Mouse (Mus musculus) liver, postnatal 0 days (tissue): ENCODE measurements around the gene Gpr31b. TPM values are rescaled to one million over a fixed set of nuclear protein-coding genes. Genes with fewer than 3 reads are reported as not detected.
"Not testable (repeated sequence)": the region's sequence is repeated elsewhere in the genome, so short reads cannot be mapped to it uniquely, and the experiment has no call there.

Source experiments
- ATAC-seq: fragments of 200-750 bp; cut with Nextera tagmentation; 2 replicates; pipeline ENCODE4 v1.8.0; 2017; ENCODE audit warnings: mild to moderate bottlenecking, moderate library complexity
- DNase-seq: peaks from one replicate; pipeline ENCODE4 v3.0.0-alpha.2; 2016
- H3K27ac ChIP-seq: fragments of 300-500 bp; sonication (generic); 2 replicates; pipeline ENCODE4 v1.5.1; 2014; ENCODE audit warnings: antibody characterized with exemption, moderate library complexity, mild to moderate bottlenecking, low read depth
- H3K27me3 ChIP-seq: fragments of 300-500 bp; sonication (generic); 2 replicates; pipeline ENCODE4 v1.6.1; 2014; ENCODE audit warnings: low read length, control low read depth, mixed read lengths; ENCODE audit not compliant: insufficient read depth
- H3K36me3 ChIP-seq: fragments of 300-500 bp; sonication (generic); replicated peaks from 2 replicates; pipeline ENCODE4 v1.6.1; 2014; ENCODE audit warnings: mild to moderate bottlenecking, control low read depth, low read length, moderate library complexity, mixed read lengths; ENCODE audit not compliant: insufficient read depth
- H3K4me1 ChIP-seq: fragments of 300-500 bp; sonication (generic); 2 replicates; pipeline ENCODE4 v1.6.1; 2014; ENCODE audit warnings: antibody characterized with exemption, mild to moderate bottlenecking, control low read depth; ENCODE audit not compliant: insufficient read depth
- H3K4me2 ChIP-seq: fragments of 300-500 bp; sonication (generic); 2 replicates; pipeline ENCODE4 v1.6.1; 2014; ENCODE audit warnings: low read depth, mild to moderate bottlenecking, low read length, moderate library complexity, mixed read lengths
- H3K4me3 ChIP-seq: fragments of 300-500 bp; sonication (generic); 2 replicates; pipeline ENCODE4 v1.5.1; 2014; ENCODE audit warnings: low read depth, low read length
- H3K9ac ChIP-seq: fragments of 300-500 bp; sonication (generic); replicated peaks from 2 replicates; pipeline ENCODE4 v1.6.1; 2014; ENCODE audit warnings: mild to moderate bottlenecking, moderate library complexity
- H3K9me3 ChIP-seq: fragments of 300-500 bp; sonication (generic); 2 replicates; pipeline ENCODE4 v1.6.1; 2016; ENCODE audit warnings: mild to moderate bottlenecking, control low read depth, low read length, mixed read lengths
- WGBS: fragments of 180-500 bp; shearing (Covaris S2); extraction: QIAGEN DNeasy Blood & Tissue Kit; methylation state at CpG from one replicate; pipeline ENCODE4 v1.1.7; 2014; ENCODE audit not compliant: insufficient replicate concordance; 5-methylcytosine and 5-hydroxymethylcytosine counted together
- polyA plus RNA-seq: library from polyadenylated mRNA; unstranded; fragments of >200 nt; fragmentation: Nextera tagmentation; extraction: Ambion mirVana; gene quantifications from 2 replicates; pipeline ENCODE4 v1.2.1, GENCODE M21; 2015

Gpr31b gene
- polyA plus RNA-seq = not detected in 2 replicates

DNA sequence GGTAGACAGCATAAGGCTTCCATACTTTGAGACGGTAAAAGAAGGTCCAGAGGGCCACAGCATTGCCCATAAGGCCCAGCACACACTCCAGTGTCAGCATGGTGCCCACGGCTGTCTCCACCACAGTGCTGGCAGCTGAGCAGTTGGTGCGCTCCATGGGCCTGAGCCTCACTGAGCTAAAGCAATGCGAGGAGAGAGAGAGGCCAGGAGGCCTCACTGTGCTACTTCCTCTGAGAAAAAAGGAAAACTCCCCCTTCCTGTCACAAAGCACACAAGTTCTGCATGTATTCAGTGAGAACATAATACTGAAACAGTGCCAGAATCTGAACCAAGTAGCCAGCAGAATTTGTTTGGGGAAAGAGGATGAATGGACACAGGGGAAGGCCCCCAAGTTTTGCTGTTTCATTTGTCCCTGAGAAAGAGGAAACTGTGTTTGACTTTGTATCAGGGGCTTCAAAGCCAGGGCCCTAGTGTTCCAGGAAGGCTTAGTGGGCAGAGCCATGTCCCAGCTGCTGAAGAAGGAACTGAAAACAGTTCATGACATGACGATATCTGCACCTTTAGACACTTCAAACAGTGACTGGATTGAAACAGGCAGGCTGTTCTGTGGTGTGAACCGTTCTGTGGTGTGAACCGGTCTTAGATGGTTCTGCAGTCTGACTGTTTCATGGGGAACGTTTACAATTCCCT lies at the start of gene Gpr31b:
TSS of gene Gpr31b (minus strand) at position 173 of the 690 bp plus-strand sequence.
- H3K27ac ChIP-seq, H3K4me2 ChIP-seq, H3K36me3 ChIP-seq, H3K4me1 ChIP-seq, H3K9ac ChIP-seq, DNase-seq, H3K27me3 ChIP-seq, H3K4me3 ChIP-seq, H3K9me3 ChIP-seq: not testable (repeated sequence)
- peak; percentile 40; the same call in 1 of the 2 replicates for ATAC-seq
- WGBS = no CpG with 5 or more reads among the region's 8 CpGs

DNA sequence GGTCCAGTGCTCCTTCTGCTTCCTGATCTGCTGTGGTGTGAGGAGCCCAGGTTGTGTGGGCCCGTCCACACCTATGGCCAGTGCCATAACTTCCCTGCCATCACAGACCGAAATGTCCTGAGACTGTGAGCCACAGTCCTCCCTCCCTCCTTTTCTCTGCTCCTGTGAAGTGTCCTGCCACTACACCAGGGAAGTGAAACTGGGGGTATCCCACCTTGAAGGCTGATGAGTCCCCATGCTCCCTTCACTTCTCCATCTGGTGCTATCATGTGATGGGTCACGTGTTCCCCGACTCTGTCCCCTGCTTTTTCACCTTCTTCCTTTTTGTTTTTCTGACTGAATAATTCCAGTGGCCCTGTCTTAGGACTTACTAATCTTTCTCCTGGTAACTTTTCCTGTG lies 40.9 kb upstream of the Gpr31b start:
- H3K9ac ChIP-seq, H3K36me3 ChIP-seq, DNase-seq, H3K4me1 ChIP-seq, H3K4me2 ChIP-seq, H3K27ac ChIP-seq, H3K27me3 ChIP-seq, H3K4me3 ChIP-seq, ATAC-seq, H3K9me3 ChIP-seq: not testable (repeated sequence)
- 85% methylated on average over 2 of the region's 4 CpGs for WGBS

- not testable (repeated sequence) for H3K27ac ChIP-seq, H3K9ac ChIP-seq, DNase-seq, H3K4me1 ChIP-seq, ATAC-seq, H3K9me3 ChIP-seq, H3K4me2 ChIP-seq, H3K4me3 ChIP-seq, H3K27me3 ChIP-seq, H3K36me3 ChIP-seq
- 78% methylated on average over 5 of the region's 8 CpGs for WGBS
Observed at GRCm38 (mm10) chr17:13092100-13092764, 40.1 kb upstream of the Gpr31b start.

- not testable (repeated sequence) for H3K4me3 ChIP-seq, ATAC-seq, H3K4me1 ChIP-seq, DNase-seq, H3K4me2 ChIP-seq, H3K27ac ChIP-seq, H3K36me3 ChIP-seq, H3K27me3 ChIP-seq, H3K9ac ChIP-seq, H3K9me3 ChIP-seq
- no CpG with 5 or more reads among the region's 1 CpGs for WGBS
Observed at GRCm38 (mm10) chr17:13091510-13091909, 39.4 kb upstream of the Gpr31b start.

DNA sequence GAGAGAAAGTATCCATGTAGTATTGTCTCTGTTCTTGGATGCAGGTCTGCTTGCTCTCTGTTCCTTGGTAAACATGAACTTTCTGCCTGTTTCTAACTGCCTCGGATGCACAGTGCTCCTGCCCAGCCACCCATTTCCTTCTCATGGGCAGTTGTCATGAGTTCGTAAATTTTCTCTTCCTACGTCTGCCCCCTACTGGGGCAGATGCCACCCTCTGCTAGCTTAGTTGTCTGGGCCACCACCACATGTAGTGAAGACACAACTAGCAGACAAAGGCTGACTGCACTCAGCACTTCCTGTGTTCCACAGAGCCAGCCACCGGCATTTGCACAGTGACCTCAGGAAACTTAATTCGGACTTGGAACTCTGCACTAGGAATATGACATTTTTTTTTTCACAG lies 17.1 kb upstream of the Gpr31b start:
- not testable (repeated sequence) for H3K4me2 ChIP-seq, H3K9me3 ChIP-seq, H3K27ac ChIP-seq, ATAC-seq, H3K27me3 ChIP-seq, H3K9ac ChIP-seq, H3K4me3 ChIP-seq, H3K36me3 ChIP-seq, DNase-seq, H3K4me1 ChIP-seq
- 30% methylated on average over 3 of the region's 5 CpGs for WGBS

DNA sequence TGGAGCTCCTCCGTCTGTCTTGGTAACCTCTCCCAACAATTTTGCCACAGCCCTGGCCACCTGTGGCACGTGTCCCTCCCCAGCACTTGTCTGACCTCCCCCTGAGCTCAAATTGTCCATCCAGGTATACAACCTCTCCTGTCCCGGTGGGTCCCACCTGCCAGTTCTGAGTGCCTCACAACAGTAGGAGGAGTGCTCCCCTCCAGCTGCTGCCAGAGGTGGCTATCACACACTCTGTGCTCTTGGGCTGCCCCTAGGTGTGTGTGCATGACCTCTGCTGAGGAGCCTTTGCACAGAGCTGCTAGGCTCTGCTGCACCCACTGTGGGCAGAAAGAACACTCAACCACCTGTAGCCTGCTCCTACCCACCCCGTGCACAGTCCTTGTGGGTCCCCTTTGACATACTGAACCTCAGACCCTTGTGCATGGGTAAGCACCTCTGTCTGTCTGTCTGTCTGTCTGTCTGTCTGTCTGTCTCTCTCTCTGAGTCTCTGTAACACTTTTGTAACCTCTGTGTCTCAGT lies 15.8 kb upstream of the Gpr31b start:
- not testable (repeated sequence) for H3K27me3 ChIP-seq, DNase-seq, H3K27ac ChIP-seq, H3K4me2 ChIP-seq, H3K9me3 ChIP-seq, H3K4me1 ChIP-seq, ATAC-seq, H3K9ac ChIP-seq, H3K36me3 ChIP-seq, H3K4me3 ChIP-seq
- 91% methylated on average over 1 of the region's 4 CpGs for WGBS

GRCm38 (mm10) chr17:13062882-13063281 lies 10.8 kb upstream of the Gpr31b start:
- not testable (repeated sequence) for H3K27me3 ChIP-seq, ATAC-seq, H3K36me3 ChIP-seq, H3K4me2 ChIP-seq, DNase-seq, H3K9me3 ChIP-seq, H3K9ac ChIP-seq, H3K4me3 ChIP-seq, H3K27ac ChIP-seq, H3K4me1 ChIP-seq
- 63% methylated on average over 4 of the region's 7 CpGs for WGBS

- 68% methylated on average over 3 of the region's 4 CpGs for WGBS
- H3K4me2 ChIP-seq, ATAC-seq, DNase-seq, H3K36me3 ChIP-seq, H3K9me3 ChIP-seq, H3K27me3 ChIP-seq, H3K9ac ChIP-seq, H3K27ac ChIP-seq, H3K4me1 ChIP-seq, H3K4me3 ChIP-seq: not testable (repeated sequence)
Observed at GRCm38 (mm10) chr17:13060804-13061203, 8.7 kb upstream of the Gpr31b start, which contains the start of gene Tcp10b. TSS of gene Tcp10b (plus strand) at chr17:13061104.
